Mouse (Mus musculus) hindbrain, embryonic 14.5 days (tissue): Measurements from ENCODE around the gene Bank1. TPM values are rescaled to one million over a fixed set of nuclear protein-coding genes. Genes with fewer than 3 reads are reported as not detected.

ENCODE experiments used
- ATAC-seq: fragments of 200-750 bp; cut with Nextera tagmentation; 2 replicates; pipeline ENCODE4 v1.8.0; 2017; ENCODE audit warnings: moderate number of reproducible peaks, mild to moderate bottlenecking, moderate TSS enrichment, moderate library complexity; ENCODE audit not compliant: low FRiP score
- DNase-seq: peaks from one replicate; pipeline ENCODE4 v3.0.0-alpha.2; 2015; ENCODE audit warnings: low spot score
- H3K27ac ChIP-seq: fragments of 300-500 bp; sonication (generic); 2 replicates; pipeline ENCODE4 v1.5.1; 2014; ENCODE audit warnings: mild to moderate bottlenecking, moderate library complexity
- H3K27me3 ChIP-seq: fragments of 300-500 bp; sonication (generic); 2 replicates; pipeline ENCODE4 v1.6.1; 2014; ENCODE audit warnings: mild to moderate bottlenecking, low read length, mixed read lengths; ENCODE audit not compliant: control insufficient read depth, insufficient read depth
- H3K36me3 ChIP-seq: fragments of 300-500 bp; sonication (generic); replicated peaks from 2 replicates; pipeline ENCODE4 v1.6.1; 2014; ENCODE audit not compliant: control insufficient read depth, insufficient read depth
- H3K4me1 ChIP-seq: fragments of 300-500 bp; sonication (generic); replicated peaks from 2 replicates; pipeline ENCODE4 v1.6.1; 2014; ENCODE audit warnings: antibody characterized with exemption, low read length, mixed read lengths; ENCODE audit not compliant: control insufficient read depth, insufficient read depth
- H3K4me2 ChIP-seq: fragments of 300-500 bp; sonication (generic); replicated peaks from 2 replicates; pipeline ENCODE4 v1.6.1; 2014; ENCODE audit warnings: mild to moderate bottlenecking, moderate library complexity
- H3K4me3 ChIP-seq: fragments of 300-500 bp; sonication (generic); replicated peaks from 2 replicates; pipeline ENCODE4 v1.5.1; 2014; ENCODE audit warnings: mild to moderate bottlenecking, low read length
- H3K9ac ChIP-seq: fragments of 300-500 bp; sonication (generic); 2 replicates; pipeline ENCODE4 v1.6.1; 2014
- H3K9me3 ChIP-seq: fragments of 300-500 bp; sonication (generic); 2 replicates; pipeline ENCODE4 v1.6.1; 2016; ENCODE audit warnings: low read length; ENCODE audit not compliant: control insufficient read depth
- WGBS: fragments of 180-500 bp; shearing (Covaris S2); extraction: QIAGEN DNeasy Blood & Tissue Kit; methylation state at CpG from one replicate; pipeline ENCODE4 v1.1.7; 2014; 5-methylcytosine and 5-hydroxymethylcytosine counted together
- polyA plus RNA-seq: library from polyadenylated mRNA; unstranded; fragments of >200 nt; fragmentation: Nextera tagmentation; extraction: Ambion mirVana; gene quantifications from 2 replicates; pipeline ENCODE4 v1.2.1, GENCODE M21; 2014

The Bank1 gene
- polyA plus RNA-seq, 1 experiment from 2014 or later = 0.55 TPM

- 88% methylated on average over 8 of the region's 8 CpGs for WGBS
- ATAC-seq = no peak
- DNase-seq = no peak
- no peaks in the 10 kb centered on the region for H3K4me1 ChIP-seq
- H3K36me3 ChIP-seq = no peaks in the 10 kb centered on the region
- no peak overlapping the region for H3K27ac ChIP-seq
- H3K9me3 ChIP-seq = no peaks in the 10 kb centered on the region
- no peak overlapping the region for H3K4me2 ChIP-seq
- no peak overlapping the region for H3K4me3 ChIP-seq
- no peaks in the 10 kb centered on the region for H3K27me3 ChIP-seq
- no peak overlapping the region for H3K9ac ChIP-seq
Observed at GRCm38 (mm10) chr3:136100292-136100691, 225.6 kb downstream of the Bank1 start.

- H3K27ac ChIP-seq = no peak overlapping the region
- no peaks in the 10 kb centered on the region for H3K9me3 ChIP-seq
- no peaks in the 10 kb centered on the region for H3K27me3 ChIP-seq
- no peak overlapping the region for H3K4me2 ChIP-seq
- ATAC-seq = no peak
- no peak overlapping the region for H3K4me3 ChIP-seq
- 87% methylated on average over 7 of the region's 7 CpGs for WGBS
- no peak for DNase-seq
- no peak overlapping the region for H3K9ac ChIP-seq
- H3K36me3 ChIP-seq = no peaks in the 10 kb centered on the region
- H3K4me1 ChIP-seq = no peaks in the 10 kb centered on the region
Observed at GRCm38 (mm10) chr3:136086948-136087660, 238.8 kb downstream of the Bank1 start.

GRCm38 (mm10) chr3:136086431-136086830, 239.4 kb downstream of the Bank1 start:
- Histone ChIP-seq H3K27ac (no peak overlapping the region), H3K9ac (no peak overlapping the region), H3K4me1 (no peaks in the 10 kb centered on the region), H3K4me3 (no peak overlapping the region), H3K36me3 (no peaks in the 10 kb centered on the region), H3K27me3 (no peaks in the 10 kb centered on the region), H3K9me3 (no peaks in the 10 kb centered on the region), H3K4me2 (no peak overlapping the region)
- ATAC-seq = no peak
- no peak for DNase-seq
- WGBS = 88% methylated on average over 5 of the region's 5 CpGs

GRCm38 (mm10) chr3:136085077-136085476, 240.8 kb downstream of the Bank1 start:
- Histone ChIP-seq H3K27ac (no peak overlapping the region), H3K9ac (no peak overlapping the region), H3K4me1 (no peaks in the 10 kb centered on the region), H3K9me3 (no peaks in the 10 kb centered on the region), H3K36me3 (no peaks in the 10 kb centered on the region), H3K4me2 (no peak overlapping the region), H3K27me3 (no peaks in the 10 kb centered on the region), H3K4me3 (no peak overlapping the region)
- no peak for DNase-seq
- ATAC-seq = no peak
- WGBS = 83% methylated on average over 1 of the region's 1 CpGs

- no peak overlapping the region for H3K27ac ChIP-seq
- H3K4me1 ChIP-seq = no peaks in the 10 kb centered on the region
- ATAC-seq (no peak), DNase-seq (no peak)
- H3K27me3 ChIP-seq = no peaks in the 10 kb centered on the region
- H3K4me3 ChIP-seq = no peak overlapping the region
- no peaks in the 10 kb centered on the region for H3K9me3 ChIP-seq
- H3K9ac ChIP-seq = no peak overlapping the region
- H3K4me2 ChIP-seq = no peak overlapping the region
- 70% methylated on average over 5 of the region's 5 CpGs for WGBS
- H3K36me3 ChIP-seq = no peaks in the 10 kb centered on the region
Observed at GRCm38 (mm10) chr3:136084066-136084465, 241.8 kb downstream of the Bank1 start.

GRCm38 (mm10) chr3:136081264-136081663, 244.6 kb downstream of the Bank1 start:
- Histone ChIP-seq H3K4me1 (no peaks in the 10 kb centered on the region), H3K9me3 (no peaks in the 10 kb centered on the region), H3K36me3 (no peaks in the 10 kb centered on the region), H3K4me3 (no peak overlapping the region), H3K27ac (no peak overlapping the region), H3K9ac (no peak overlapping the region), H3K4me2 (no peak overlapping the region), H3K27me3 (no peaks in the 10 kb centered on the region)
- ATAC-seq (no peak), DNase-seq (no peak)
- 87% methylated on average over 1 of the region's 1 CpGs for WGBS

- Histone ChIP-seq H3K4me1 (no peaks in the 10 kb centered on the region), H3K4me2 (no peak overlapping the region), H3K9ac (no peak overlapping the region), H3K9me3 (no peaks in the 10 kb centered on the region), H3K4me3 (no peak overlapping the region), H3K27me3 (no peaks in the 10 kb centered on the region), H3K27ac (no peak overlapping the region), H3K36me3 (no peaks in the 10 kb centered on the region)
- ATAC-seq (no peak), DNase-seq (no peak)
- 77% methylated on average over 2 of the region's 2 CpGs for WGBS
Observed at GRCm38 (mm10) chr3:136078535-136078934, 247.3 kb downstream of the Bank1 start.

- Histone ChIP-seq H3K4me2 (no peak overlapping the region), H3K27me3 (no peaks in the 10 kb centered on the region), H3K36me3 (no peaks in the 10 kb centered on the region), H3K4me3 (no peak overlapping the region), H3K27ac (no peak overlapping the region), H3K9me3 (no peaks in the 10 kb centered on the region), H3K9ac (no peak overlapping the region), H3K4me1 (no peaks in the 10 kb centered on the region)
- ATAC-seq (no peak), DNase-seq (no peak)
- WGBS = 94% methylated on average over 3 of the region's 3 CpGs
Observed at GRCm38 (mm10) chr3:136070394-136070793, 255.5 kb downstream of the Bank1 start.

GRCm38 (mm10) chr3:136061907-136062306, 264.0 kb downstream of the Bank1 start:
- H3K4me1 ChIP-seq = 0 out of 2 replicates have a peak, but pooled peaks cover 3% of the 10 kb centered on the region
- ATAC-seq (no peak), DNase-seq (no peak)
- no peak overlapping the region for H3K4me2 ChIP-seq
- no peak overlapping the region for H3K9ac ChIP-seq
- WGBS = 89% methylated on average over 2 of the region's 2 CpGs
- H3K27ac ChIP-seq = no peak overlapping the region
- no peaks in the 10 kb centered on the region for H3K36me3 ChIP-seq
- H3K27me3 ChIP-seq = no peaks in the 10 kb centered on the region
- H3K9me3 ChIP-seq = no peaks in the 10 kb centered on the region
- no peak overlapping the region for H3K4me3 ChIP-seq

GRCm38 (mm10) chr3:136050635-136051034, 275.2 kb downstream of the Bank1 start:
- H3K36me3 ChIP-seq = no peaks in the 10 kb centered on the region
- no peaks in the 10 kb centered on the region for H3K4me1 ChIP-seq
- H3K27me3 ChIP-seq = no peaks in the 10 kb centered on the region
- no peak overlapping the region for H3K9ac ChIP-seq
- no peak for ATAC-seq
- no peak overlapping the region for H3K27ac ChIP-seq
- no peak overlapping the region for H3K4me2 ChIP-seq
- H3K4me3 ChIP-seq = no peak overlapping the region
- H3K9me3 ChIP-seq = no peaks in the 10 kb centered on the region
- WGBS = 86% methylated on average over 3 of the region's 3 CpGs
- no peak for DNase-seq
